Mouse (Mus musculus): ENCODE data around the gene Snrpg. TPM values are rescaled to one million over a fixed set of nuclear protein-coding genes. Genes with fewer than 3 reads are reported as not detected.

The Snrpg gene
- total and polyA plus RNA-seq, 3 experiments, result 761 to 1,339 (median 796) TPM

DNA sequence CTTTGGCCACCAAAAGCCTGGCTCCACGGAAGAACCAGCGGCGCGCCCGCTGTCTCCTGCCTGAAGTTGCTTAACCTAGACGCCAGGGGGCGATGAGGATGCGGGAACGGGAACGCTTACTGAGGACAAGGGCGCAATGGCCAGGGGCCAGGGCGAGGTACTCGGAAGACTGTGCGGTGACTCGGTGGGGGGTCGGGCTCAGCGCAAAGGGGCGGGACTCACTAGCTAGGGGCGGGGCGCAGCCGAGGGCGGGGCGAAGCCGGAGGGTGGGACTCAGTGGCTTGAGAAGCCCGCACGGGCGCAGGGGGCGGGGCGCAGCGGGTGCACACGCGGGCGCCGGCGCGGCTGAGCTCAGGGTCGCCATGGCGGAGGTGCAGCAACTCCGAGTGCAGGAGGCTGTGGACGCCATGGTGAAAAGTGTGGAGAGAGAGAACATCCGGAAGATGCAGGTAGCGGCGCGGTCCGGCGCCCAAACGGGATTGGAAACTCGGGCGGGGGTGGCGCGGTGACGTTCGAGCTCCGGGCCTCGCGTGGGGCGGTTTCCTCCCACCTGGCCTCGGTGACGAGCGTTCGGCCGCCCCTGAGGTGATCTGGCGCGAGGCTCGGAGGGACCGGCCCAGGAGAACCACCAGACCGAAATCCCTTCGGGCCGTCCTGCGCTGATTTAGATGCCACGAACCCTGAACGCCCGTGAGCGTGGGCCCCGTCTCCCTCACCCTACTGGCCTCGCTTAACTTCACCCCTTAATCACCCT lies 5.6 kb upstream of the Snrpg start, which contains the start of gene Fam136a (continued):
- TF ChIP-seq RAD21 (IDR thresholded peaks at IDR 0.05; ENCODE audit: low read depth, low read length), result peak; percentile 63
- no peak for TF ChIP-seq POLR2AphosphoS5 (IDR thresholded peaks at IDR 0.05; ENCODE audit: borderline replicate concordance, low read depth, low read length)

DNA sequence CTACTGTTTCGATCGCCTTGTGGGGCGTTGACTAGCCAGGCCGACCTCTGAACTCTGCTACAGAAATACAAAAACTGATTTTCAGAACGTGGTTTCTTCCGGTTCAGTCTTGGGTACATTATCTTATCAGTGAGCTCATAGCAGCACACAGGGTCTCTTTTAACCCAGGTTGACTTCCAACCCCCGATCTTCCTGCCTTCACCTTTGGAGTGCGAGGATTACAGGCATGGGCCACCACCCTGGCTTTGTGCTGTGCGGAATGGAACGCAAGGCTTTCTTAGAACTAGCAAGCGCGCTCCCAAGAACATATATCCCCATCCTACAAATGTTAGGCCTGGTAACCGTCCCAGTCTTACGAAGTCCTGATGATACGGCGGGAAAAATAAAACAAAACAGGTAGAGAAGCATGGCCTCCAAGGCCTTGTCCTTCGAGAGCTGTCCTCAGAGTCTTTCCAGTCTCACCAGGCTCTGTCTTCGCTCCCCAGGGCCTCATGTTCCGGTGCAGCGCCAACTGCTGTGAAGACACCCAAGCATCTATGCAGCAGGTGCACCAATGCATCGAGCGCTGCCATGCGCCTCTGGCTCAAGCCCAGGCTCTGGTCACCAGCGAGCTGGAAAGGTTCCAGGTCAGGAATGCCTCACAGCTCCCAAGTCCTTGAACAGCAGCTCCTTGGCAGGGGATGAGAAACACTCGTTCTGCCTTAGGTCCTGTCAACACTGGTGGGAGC lies 4.8 kb upstream of the Snrpg start:
- peaks cover 0 to 13% of the 10 kb centered on the region in 2 experiments; a peak in 2 of 4 replicates for H3K36me3 ChIP-seq (ENCODE audit: control insufficient read depth in 1 of 2, insufficient read depth in 2 of 2, low read length in 2 of 2)
- peak overlapping the region; percentile 41 for H3K27ac ChIP-seq (ENCODE audit: control insufficient read depth, low read depth, low read length)
- H3K27me3 ChIP-seq (ENCODE audit: control insufficient read depth in 1 of 2, insufficient read depth in 2 of 2, low read length in 2 of 2), result no peaks in the 10 kb centered on the region
- H3K79me2 ChIP-seq (ENCODE audit: control insufficient read depth, insufficient read depth, low read length, poor library complexity), result peaks cover 13% of the 10 kb centered on the region
- peak overlapping the region; percentile 77 to 87 for H3K4me3 ChIP-seq (ENCODE audit: control insufficient read depth in 1 of 2, insufficient read depth in 1 of 2, low read depth in 2 of 2, low read length in 2 of 2)
- H3K9me3 ChIP-seq (replicated peaks; ENCODE audit: insufficient read depth, low read length), result no peaks in the 10 kb centered on the region
- peak; percentile 19; the same call in 1 of the 2 replicates for TF ChIP-seq ETS1 (IDR thresholded peaks at IDR 0.05; ENCODE audit: low read depth, low read length)
- peak; percentile 15; the same call in 1 of the 2 replicates for TF ChIP-seq MXI1 (IDR thresholded peaks at IDR 0.05; ENCODE audit: low read depth, low read length)
- 0 out of 2 replicates have a peak, but pooled peaks have one; percentile 2 for TF ChIP-seq MYC (IDR thresholded peaks at IDR 0.05; ENCODE audit: low read depth, low read length)
- no peak for TF ChIP-seq MYB (IDR thresholded peaks at IDR 0.05; ENCODE audit: low read depth, low read length)
- TF ChIP-seq RCOR1 (IDR thresholded peaks at IDR 0.05; ENCODE audit: low read depth, low read length), result peak; percentile 77
- TF ChIP-seq CHD1 (IDR thresholded peaks at IDR 0.05; ENCODE audit: low read depth, low read length), result no peak
- no peak for TF ChIP-seq NELFE (IDR thresholded peaks at IDR 0.05; ENCODE audit: low read depth, low read length)
- TF ChIP-seq EP300 (IDR thresholded peaks at IDR 0.05; ENCODE audit: low read depth in 1 of 2, low read length in 2 of 2), result peak in 1 of 2 experiments; percentile 2; a peak in 1 of 4 replicates
- TF ChIP-seq MEF2A (IDR thresholded peaks at IDR 0.05; ENCODE audit: extremely low read depth, insufficient replicate concordance, low read depth, low read length, poor library complexity, severe bottlenecking), result no peak
- peak; percentile 53 for TF ChIP-seq GATA1 (IDR thresholded peaks at IDR 0.05; ENCODE audit: low read depth, low read length)
- TF ChIP-seq SIN3A (IDR thresholded peaks at IDR 0.05; ENCODE audit: low read length), result 0 out of 2 replicates have a peak, but pooled peaks have one; percentile 2
- TF ChIP-seq ELF1 (IDR thresholded peaks at IDR 0.05; ENCODE audit: low read depth, low read length), result 0 out of 2 replicates have a peak, but pooled peaks have one; percentile 23
- peak; percentile 50 for DNase-seq (ENCODE audit: low read depth, low spot score)
- H3K4me1 ChIP-seq (ENCODE audit: control insufficient read depth in 1 of 2, insufficient read depth in 2 of 2, low read length in 2 of 2), result peaks cover 0 to 14% of the 10 kb centered on the region in 2 experiments; a peak in 2 of 4 replicates
- peak overlapping the region; percentile 86 for H3K9ac ChIP-seq (ENCODE audit: control insufficient read depth, low read depth, low read length, poor library complexity, severe bottlenecking)

DNA sequence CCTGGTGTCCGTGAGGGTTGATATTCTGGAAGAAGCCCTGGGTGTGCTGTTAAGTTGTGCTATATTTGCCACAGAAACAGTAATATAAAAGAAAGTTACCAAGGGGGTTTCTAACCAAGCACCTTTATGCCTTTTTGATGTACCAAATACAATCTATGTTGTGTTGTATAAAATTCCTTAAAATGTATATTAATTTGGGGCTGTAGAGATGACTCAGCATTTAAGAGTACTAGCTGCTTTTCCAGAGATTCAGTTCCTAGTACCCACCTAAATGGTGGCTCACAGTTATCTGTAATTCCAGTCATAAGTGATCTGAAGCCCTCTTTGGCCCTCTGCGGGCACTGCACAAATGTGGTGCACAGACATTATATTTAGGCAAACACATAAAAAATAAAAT lies 4.3 kb upstream of the Snrpg start:
- peaks cover 0 to 13% of the 10 kb centered on the region in 2 experiments; a peak in 2 of 4 replicates for H3K36me3 ChIP-seq (ENCODE audit: control insufficient read depth in 1 of 2, insufficient read depth in 2 of 2, low read length in 2 of 2)
- TF ChIP-seq KAT2A (conservative IDR thresholded peaks at IDR 0.05; ENCODE audit: low read depth, low read length) (no peak), SIN3A (IDR thresholded peaks at IDR 0.05; ENCODE audit: low read length) (no peak), SMC3 (IDR thresholded peaks at IDR 0.05; ENCODE audit: low read depth, low read length) (no peak), POLR2AphosphoS5 (IDR thresholded peaks at IDR 0.05; ENCODE audit: borderline replicate concordance, low read depth, low read length) (no peak), USF2 (IDR thresholded peaks at IDR 0.05; ENCODE audit: borderline replicate concordance in 1 of 2, insufficient read depth in 1 of 2, low read depth in 1 of 2, low read length in 2 of 2) (no peak), GABPA (IDR thresholded peaks at IDR 0.05; ENCODE audit: low read depth, low read length) (no peak), TAL1 (IDR thresholded peaks at IDR 0.05; ENCODE audit: low read length) (no peak), ZKSCAN1 (IDR thresholded peaks at IDR 0.05; ENCODE audit: low read depth, low read length) (no peak), MAX (IDR thresholded peaks at IDR 0.05; ENCODE audit: low read length) (no peak), CHD2 (IDR thresholded peaks at IDR 0.05; ENCODE audit: low read length) (no peak), MAFK (IDR thresholded peaks at IDR 0.05; ENCODE audit: borderline replicate concordance, low read depth, low read length) (no peak), USF1 (IDR thresholded peaks at IDR 0.05; ENCODE audit: low read depth, low read length) (no peak), NELFE (IDR thresholded peaks at IDR 0.05; ENCODE audit: low read depth, low read length) (no peak), HCFC1 (IDR thresholded peaks at IDR 0.05; ENCODE audit: low read depth, low read length) (no peak)
- peaks cover 18% of the 10 kb centered on the region for H3K79me2 ChIP-seq (ENCODE audit: control insufficient read depth, insufficient read depth, low read length, poor library complexity)
- no peaks in the 10 kb centered on the region for H3K27me3 ChIP-seq (ENCODE audit: control insufficient read depth in 1 of 2, insufficient read depth in 2 of 2, low read length in 2 of 2)
- no peak overlapping the region; a peak in 1 of 4 replicates for H3K4me3 ChIP-seq (ENCODE audit: control insufficient read depth in 1 of 2, insufficient read depth in 1 of 2, low read depth in 2 of 2, low read length in 2 of 2)
- peaks cover 0 to 14% of the 10 kb centered on the region in 2 experiments; a peak in 2 of 4 replicates for H3K4me1 ChIP-seq (ENCODE audit: control insufficient read depth in 1 of 2, insufficient read depth in 2 of 2, low read length in 2 of 2)
- no peak for DNase-seq (ENCODE audit: low read depth, low spot score)
- no peaks in the 10 kb centered on the region for H3K9me3 ChIP-seq (replicated peaks; ENCODE audit: insufficient read depth, low read length)
- peak overlapping the region; percentile 86; the same call in 1 of the 2 replicates for H3K9ac ChIP-seq (ENCODE audit: control insufficient read depth, low read depth, low read length, poor library complexity, severe bottlenecking)
- no peak overlapping the region for H3K27ac ChIP-seq (ENCODE audit: control insufficient read depth, low read depth, low read length)
